Mouse (Mus musculus): Measurements from ENCODE around the gene Ccnb1.

The Ccnb1 gene

GRCm38 (mm10) chr13:100786414-100786867 lies at the start of gene Ccnb1:
TSS of gene Ccnb1 (minus strand) at chr13:100786570.
- CTCF ChIA-PET = interaction anchor here (0.6 kb wide), 1 partner anchor 46 kb away, joined by 3 read pairs; no protein-coding TSS in a partner anchor

- CTCF ChIA-PET = interaction anchor here (1.0 kb wide), 1 partner anchor 8 kb away, joined by 4 read pairs; no protein-coding TSS in a partner anchor
Observed at GRCm38 (mm10) chr13:100834777-100835176, 48.4 kb upstream of the Ccnb1 start.

GRCm38 (mm10) chr13:100833640-100834002 lies 47.3 kb upstream of the Ccnb1 start:
- CTCF ChIA-PET = interaction anchor here (0.6 kb wide), 1 partner anchor 10 kb away, joined by 3 read pairs; no protein-coding TSS in a partner anchor

GRCm38 (mm10) chr13:100832741-100833639 lies 46.6 kb upstream of the Ccnb1 start, which contains the start of gene Slc30a5:
TSS of gene Slc30a5 (minus strand) at chr13:100833427.
- CTCF ChIA-PET = interaction anchor here (0.5 to 0.8 kb wide), 3 partner anchors 47 to 1679 kb away, joined by 3 to 21 read pairs (median 8); partner anchors contain the start of gene Ccnb1

- CTCF ChIA-PET = interaction anchor here (0.5 to 0.8 kb wide), 4 partner anchors 46 to 1678 kb away, joined by 3 to 21 read pairs (median 6); partner anchors contain the start of gene Ccnb1
Observed at GRCm38 (mm10) chr13:100832188-100832587, 45.8 kb upstream of the Ccnb1 start.

GRCm38 (mm10) chr13:100831123-100831522 lies 44.8 kb upstream of the Ccnb1 start:
- CTCF ChIA-PET = interaction anchor here (0.6 kb wide), 1 partner anchor 13 kb away, joined by 4 read pairs; no protein-coding TSS in a partner anchor

- CTCF ChIA-PET = no interaction called here
Observed at GRCm38 (mm10) chr13:100825627-100826410, 39.4 kb upstream of the Ccnb1 start.

GRCm38 (mm10) chr13:100824916-100825315 lies 38.5 kb upstream of the Ccnb1 start:
- CTCF ChIA-PET = no interaction called here

GRCm38 (mm10) chr13:100824306-100824705 lies 37.9 kb upstream of the Ccnb1 start:
- CTCF ChIA-PET = no interaction called here

GRCm38 (mm10) chr13:100823863-100824262 lies 37.5 kb upstream of the Ccnb1 start:
- CTCF ChIA-PET = interaction anchor here (0.6 kb wide), 1 partner anchor 10 kb away, joined by 3 read pairs; no protein-coding TSS in a partner anchor

- CTCF ChIA-PET = no interaction called here
Observed at GRCm38 (mm10) chr13:100814451-100814850, 28.1 kb upstream of the Ccnb1 start.

GRCm38 (mm10) chr13:100805776-100806175 lies 19.4 kb upstream of the Ccnb1 start:
- CTCF ChIA-PET = no interaction called here

- CTCF ChIA-PET = no interaction called here
Observed at GRCm38 (mm10) chr13:100797171-100797570, 10.8 kb upstream of the Ccnb1 start.

GRCm38 (mm10) chr13:100789083-100789482 lies 2.7 kb upstream of the Ccnb1 start:
- CTCF ChIA-PET = interaction anchor here (0.7 kb wide), 1 partner anchor 359 kb away, joined by 4 read pairs; no protein-coding TSS in a partner anchor

- CTCF ChIA-PET = interaction anchor here (0.6 kb wide), 1 partner anchor 119 kb away, joined by 7 read pairs; no protein-coding TSS in a partner anchor
Observed at GRCm38 (mm10) chr13:100788057-100788456, 1.7 kb upstream of the Ccnb1 start.

- CTCF ChIA-PET = interaction anchor here (0.6 kb wide), 2 partner anchors 118 to 1430 kb away, joined by 6 to 7 read pairs; no protein-coding TSS in a partner anchor
Observed at GRCm38 (mm10) chr13:100787316-100788010, 1.1 kb upstream of the Ccnb1 start.

- CTCF ChIA-PET = interaction anchor here (0.6 to 0.7 kb wide), 2 partner anchors 46 to 157 kb away, joined by 3 to 4 read pairs; no protein-coding TSS in a partner anchor
Observed at GRCm38 (mm10) chr13:100785806-100786413, 460 bp downstream of the Ccnb1 start.

- CTCF ChIA-PET = no interaction called here
Observed at GRCm38 (mm10) chr13:100777491-100777890, 8.9 kb downstream of the Ccnb1 start.

GRCm38 (mm10) chr13:100776710-100777109 lies 9.7 kb downstream of the Ccnb1 start:
- CTCF ChIA-PET = no interaction called here

- CTCF ChIA-PET = no interaction called here
Observed at GRCm38 (mm10) chr13:100776056-100776419, 10.3 kb downstream of the Ccnb1 start.
